In the genomic region with DNA sequence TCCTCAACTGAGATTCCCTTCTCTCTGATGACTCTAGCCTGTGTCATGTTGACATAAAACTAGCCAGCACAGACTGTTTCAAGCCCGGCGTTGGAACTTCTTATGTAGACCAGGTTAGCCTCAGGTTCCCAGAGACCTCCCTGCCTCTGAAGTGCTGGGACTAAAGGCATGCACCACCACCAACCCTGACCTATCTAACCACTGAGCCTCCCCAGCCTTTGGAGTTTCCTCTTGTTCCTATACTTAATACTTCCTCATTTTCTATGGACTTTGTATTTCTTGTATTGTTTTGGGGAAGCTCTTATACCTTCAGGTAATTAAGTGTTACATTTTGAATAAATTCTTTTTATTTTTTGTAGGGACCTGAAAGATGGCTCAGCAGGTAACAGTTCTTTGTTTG, we compare ENCODE assay signal across 20 mouse cellular contexts. TPM values are rescaled to one million over a fixed set of nuclear protein-coding genes. Genes with fewer than 3 reads are reported as not detected.
A peak's percentile ranks its signal among the peaks of the same experiment; 100 is the strongest.
DNase-seq lines count a peak whose midpoint lies in the region; ATAC-seq and TF ChIP-seq lines count a peak whose summit lies in the region.
"Had no signal": no experiment of that assay in that cellular context is flagged by ENCODE, and none has a peak within 500 bp of the region (broad histone marks: within the 10 kb centered on the region; RNA-seq: fewer than 3 reads in every experiment).

No protein-coding gene starts in this region.

- WGBS in liver, embryonic 12.5 days (ENCODE audit: insufficient replicate concordance) = 41% methylated on average over 2 of the region's 2 CpGs

- no peaks in the 10 kb centered on the region for H3K36me3 ChIP-seq in liver, embryonic 12.5 days
- H3K36me3 ChIP-seq in MEL (ENCODE audit: control insufficient read depth in 1 of 2, insufficient read depth in 2 of 2, low read length in 2 of 2) = peaks cover 0 to 28% of the 10 kb centered on the region in 2 experiments; a peak in 2 of 4 replicates
- H3K36me3 ChIP-seq: embryonic facial prominence, embryonic 15.5 days; hindbrain, embryonic 12.5 days had no signal

- H3K4me3 ChIP-seq in liver, embryonic 12.5 days = no peak overlapping the region
- no peak overlapping the region for H3K4me3 ChIP-seq in MEL (ENCODE audit: control insufficient read depth in 1 of 2, insufficient read depth in 1 of 2, low read depth in 2 of 2, low read length in 2 of 2)
- H3K4me3 ChIP-seq: embryonic facial prominence, embryonic 15.5 days; erythroblast, embryonic 14.5 days; forebrain, embryonic 10.5 days; heart, embryonic 13.5 days; hindbrain, embryonic 12.5 days had no signal

- ATAC-seq in liver, embryonic 12.5 days = no peak
- ATAC-seq in granulocyte monocyte progenitor cell, adult 5-6 weeks (replicated peaks; ENCODE audit: poor library complexity, severe bottlenecking) = peak; percentile 67
- 0 out of 2 replicates have a peak, but pooled peaks have one; percentile 37 for ATAC-seq in neutrophil, adult 5-6 weeks (ENCODE audit: extremely low read depth, insufficient number of reproducible peaks, low FRiP score, poor library complexity, severe bottlenecking)
- ATAC-seq in cerebellum, adult (ENCODE audit: insufficient number of reproducible peaks, low FRiP score, low TSS enrichment) = no peak
- ATAC-seq: forebrain, embryonic 14.5 days; hindbrain, embryonic 16.5 days had no signal

- no peak for TF ChIP-seq CTCF in MEL (IDR thresholded peaks at IDR 0.05 in 2 of 3, conservative IDR thresholded peaks at IDR 0.05 in 1 of 3; ENCODE audit: control insufficient read depth in 1 of 3, insufficient read depth in 1 of 3, low read depth in 2 of 3, low read length in 3 of 3, poor library complexity in 1 of 3, severe bottlenecking in 1 of 3)

- peaks cover 72% of the 10 kb centered on the region for H3K4me1 ChIP-seq in liver, embryonic 12.5 days
- H3K4me1 ChIP-seq in MEL (ENCODE audit: control insufficient read depth in 1 of 2, insufficient read depth in 2 of 2, low read length in 2 of 2) = peaks cover 18 to 27% of the 10 kb centered on the region in 2 experiments

- no peak overlapping the region for H3K4me2 ChIP-seq in liver, embryonic 12.5 days
- H3K4me2 ChIP-seq: embryonic facial prominence, embryonic 15.5 days; heart, embryonic 13.5 days; hindbrain, embryonic 12.5 days had no signal

- DNase-seq in liver = no peak
- peak; percentile 67 for DNase-seq in MEL (ENCODE audit: low read depth, low spot score)
- DNase-seq in heart, adult 11 months = no peak
- DNase-seq: adrenal gland, postnatal 10 days; cerebellum, adult 2 months; cerebellum, postnatal 10 days; embryo, embryonic 11 days; gastrocnemius, postnatal 10 days; heart, postnatal 4 days had no signal

- H3K9ac ChIP-seq in liver, embryonic 12.5 days = no peak overlapping the region
- H3K9ac ChIP-seq in MEL (ENCODE audit: control insufficient read depth, low read depth, low read length, poor library complexity, severe bottlenecking) = no peak overlapping the region
- H3K9ac ChIP-seq: embryonic facial prominence, embryonic 15.5 days; heart, embryonic 13.5 days; hindbrain, embryonic 12.5 days had no signal

- no peak for TF ChIP-seq POLR2A in MEL (IDR thresholded peaks at IDR 0.05; ENCODE audit: control insufficient read depth in 1 of 2, insufficient read depth in 1 of 2, low read depth in 1 of 2, low read length in 2 of 2, poor library complexity in 1 of 2)

- TF ChIP-seq RAD21 in MEL (IDR thresholded peaks at IDR 0.05; ENCODE audit: low read depth, low read length) = no peak

- H3K27ac ChIP-seq in liver, embryonic 12.5 days = 0 out of 2 replicates have a peak overlapping the region, but pooled peaks have one; percentile 7
- peak overlapping the region; percentile 75 for H3K27ac ChIP-seq in MEL (ENCODE audit: control insufficient read depth, low read depth, low read length)
- H3K27ac ChIP-seq: embryonic facial prominence, embryonic 15.5 days; forebrain, embryonic 10.5 days; heart, embryonic 13.5 days; hindbrain, embryonic 12.5 days had no signal

- no peaks in the 10 kb centered on the region for H3K79me2 ChIP-seq in MEL (ENCODE audit: control insufficient read depth, insufficient read depth, low read length, poor library complexity)

- no peaks in the 10 kb centered on the region for H3K9me3 ChIP-seq in liver, embryonic 12.5 days (replicated peaks)
- no peaks in the 10 kb centered on the region for H3K9me3 ChIP-seq in MEL (replicated peaks; ENCODE audit: insufficient read depth, low read length)
- H3K9me3 ChIP-seq: embryonic facial prominence, embryonic 15.5 days; heart, embryonic 13.5 days had no signal

- H3K27me3 ChIP-seq in liver, embryonic 12.5 days (replicated peaks) = no peaks in the 10 kb centered on the region
- H3K27me3 ChIP-seq in MEL (ENCODE audit: control insufficient read depth in 1 of 2, insufficient read depth in 2 of 2, low read length in 2 of 2) = no peaks in the 10 kb centered on the region
- H3K27me3 ChIP-seq: embryonic facial prominence, embryonic 15.5 days; heart, embryonic 13.5 days; hindbrain, embryonic 12.5 days had no signal

- TF ChIP-seq EP300 in MEL (IDR thresholded peaks at IDR 0.05; ENCODE audit: low read depth in 1 of 2, low read length in 2 of 2) = no peak

TF ChIP-seq in MEL, 35 proteins besides CTCF, POLR2A, EP300 and RAD21:
- 0 out of 2 replicates have a peak, but pooled peaks have one; percentile 6 for TF ChIP-seq RCOR1 (IDR thresholded peaks at IDR 0.05; ENCODE audit: low read depth, low read length)
- TF ChIP-seq USF1 (IDR thresholded peaks at IDR 0.05; ENCODE audit: low read depth, low read length) = no peak
- TF ChIP-seq GABPA (IDR thresholded peaks at IDR 0.05; ENCODE audit: low read depth, low read length) = no peak
- TF ChIP-seq MEF2A (IDR thresholded peaks at IDR 0.05; ENCODE audit: extremely low read depth, insufficient replicate concordance, low read depth, low read length, poor library complexity, severe bottlenecking) = no peak

RNA-seq across cellular contexts. Expression of a gene that starts 27.6 kb away (rescaled TPM):
- polyA plus RNA-seq in liver, embryonic 12.5 days (2016; fragmentation: Nextera tagmentation; extraction: Ambion mirVana) = 11.1 and 11.4 TPM in 2 replicates
- total RNA-seq in MEL (2012; rRNA removed) = 3.4 and 4.7 TPM in 2 replicates
- polyA plus RNA-seq in MEL (2012; ENCODE audit: insufficient read depth in 1 of 2, insufficient read length in 2 of 2, low read depth in 1 of 2, low replicate concordance in 2 of 2, missing spikeins in 1 of 2) = 10 to 100 TPM in 1 of 2 experiments, not detected in 1; 17.5 TPM
- total RNA-seq in granulocyte monocyte progenitor cell, adult 5-6 weeks (2014; fragmentation: Nextera tagmentation) = 57.0 and 64.0 TPM in 2 replicates
- 24.3 and 47.2 TPM in 2 replicates for total RNA-seq in granulocyte monocyte progenitor cell, adult 5-6 weeks (2017)
- total RNA-seq in neutrophil, adult 5-6 weeks (2017) = 75.8 and 83.0 TPM in 2 replicates

RNA-seq across cellular contexts. Expression of a gene that starts 37.9 kb away (rescaled TPM):
- 18.8 and 19.3 TPM in 2 replicates for polyA plus RNA-seq in liver, embryonic 12.5 days (2016; fragmentation: Nextera tagmentation; extraction: Ambion mirVana)
- total RNA-seq in MEL (2012; rRNA removed) = 18.3 and 20.0 TPM in 2 replicates
- polyA plus RNA-seq in MEL (2012; ENCODE audit: insufficient read depth in 1 of 2, insufficient read length in 2 of 2, low read depth in 1 of 2, low replicate concordance in 2 of 2, missing spikeins in 1 of 2) = 10 to 100 TPM in 1 of 2 experiments, not detected in 1; 16.4 TPM
- 12.8 and 13.5 TPM in 2 replicates for total RNA-seq in granulocyte monocyte progenitor cell, adult 5-6 weeks (2014; fragmentation: Nextera tagmentation)
- total RNA-seq in granulocyte monocyte progenitor cell, adult 5-6 weeks (2017) = 16.4 and 16.9 TPM in 2 replicates
- 56.0 and 58.8 TPM in 2 replicates for total RNA-seq in neutrophil, adult 5-6 weeks (2017)

Comparison
In these comparisons a context has a peak if more than half of its experiments do, and no peak if none do; other contexts are left out.
1. ATAC-seq: peak in granulocyte monocyte progenitor cell, adult 5-6 weeks (single experiment) and neutrophil, adult 5-6 weeks (single experiment); none in liver, embryonic 12.5 days (single experiment) and cerebellum, adult (single experiment).